Mouse (Mus musculus) heart, embryonic 13.5 days (tissue): ENCODE data around the gene Zcchc14. TPM values are rescaled to one million over a fixed set of nuclear protein-coding genes. Genes with fewer than 3 reads are reported as not detected.

Experiments
- polyA plus RNA-seq: library from polyadenylated mRNA; unstranded; fragments of >200 nt; fragmentation: Nextera tagmentation; extraction: Ambion mirVana; gene quantifications from 2 replicates; pipeline ENCODE4 v1.2.1, GENCODE M21; 2015

Zcchc14 gene
- polyA plus RNA-seq, 1 experiment from 2014 or later: 7.8 TPM

Other genes with a start within 250 kb of the Zcchc14 start
- gene 1700018B08Rik, start 108.6 kb downstream of the Zcchc14 start, polyA plus RNA-seq: not detected in 2 replicates
- gene Fbxo31, start 74.1 kb downstream of the Zcchc14 start, polyA plus RNA-seq: 7.8 and 9.8 TPM in 2 replicates
- gene Map1lc3b, start 62.5 kb downstream of the Zcchc14 start, polyA plus RNA-seq: 187 and 188 TPM in 2 replicates
- 0.42 and 0.44 TPM in 2 replicates for gene Jph3, start 76.7 kb upstream of the Zcchc14 start, polyA plus RNA-seq
- gene Klhdc4, start 176.7 kb upstream of the Zcchc14 start, polyA plus RNA-seq: 25.7 and 26.8 TPM in 2 replicates